Mouse (Mus musculus) erythroblast, embryonic 14.5 days (primary cell): Measurements from ENCODE around the gene Lmtk3.

ENCODE experiments used
- GATA1 ChIP-seq: IDR thresholded peaks from 2 replicates; pipeline ENCODE4 v1.6.1; 2012; ENCODE audit warnings: low read length, inconsistent platforms, mixed read lengths
- TAL1 ChIP-seq: IDR thresholded peaks from 3 replicates; pipeline ENCODE4 v1.6.1; 2012; ENCODE audit warnings: low read length, inconsistent platforms, mixed read lengths

DNA sequence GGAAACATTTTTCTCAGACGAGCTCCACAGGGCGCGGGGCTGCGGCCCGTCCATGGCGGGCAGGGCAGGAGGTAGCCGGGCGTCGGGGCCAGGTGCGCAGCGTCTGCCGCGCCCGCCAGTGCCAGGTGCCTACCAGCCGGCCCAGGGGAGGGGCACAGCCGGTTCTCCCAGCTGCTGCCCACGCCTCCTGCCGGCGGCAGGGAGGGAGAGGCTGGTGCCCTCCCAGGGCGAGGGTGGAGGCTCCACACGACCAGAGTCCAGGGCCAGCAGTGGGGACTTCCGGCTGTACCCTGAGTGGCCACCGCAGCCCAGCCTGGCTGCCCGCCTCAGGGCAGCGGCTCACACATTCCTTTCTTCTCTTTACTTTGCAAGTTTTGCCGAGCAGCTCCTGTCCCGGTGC, 24.1 kb upstream of the Lmtk3 start:
- TF ChIP-seq GATA1 (no peak), TAL1 (no peak)
